Mouse (Mus musculus) hindbrain, postnatal 0 days (tissue): ENCODE measurements at regions not wholly inside any gene's neighbourhood (a gene's known extent, or its start where the extent isn't known, plus 50 kb on each side); places are given as distances from the start of the nearest gene placed in this dataset.

Experiments
- ATAC-seq: fragments of 200-750 bp; cut with Nextera tagmentation; 2 replicates; pipeline ENCODE4 v1.8.0; 2017; ENCODE audit warnings: mild to moderate bottlenecking, moderate TSS enrichment, moderate library complexity
- DNase-seq: peaks from one replicate; pipeline ENCODE4 v3.0.0-alpha.2; 2015; ENCODE audit warnings: low spot score
- H3K27ac ChIP-seq: fragments of 300-500 bp; sonication (generic); 2 replicates; pipeline ENCODE4 v1.5.1; 2014; ENCODE audit warnings: mild to moderate bottlenecking
- H3K27me3 ChIP-seq: fragments of 300-500 bp; sonication (generic); 2 replicates; pipeline ENCODE4 v1.6.1; 2014; ENCODE audit warnings: low read length, mixed read lengths; ENCODE audit not compliant: insufficient read depth
- H3K36me3 ChIP-seq: fragments of 300-500 bp; sonication (generic); 2 replicates; pipeline ENCODE4 v1.6.1; 2014; ENCODE audit warnings: low read length, mixed read lengths; ENCODE audit not compliant: insufficient read depth
- H3K4me1 ChIP-seq: fragments of 300-500 bp; sonication (generic); 2 replicates; pipeline ENCODE4 v1.6.1; 2014; ENCODE audit warnings: antibody characterized with exemption, low read length, mixed read lengths; ENCODE audit not compliant: insufficient read depth
- H3K4me2 ChIP-seq: fragments of 300-500 bp; sonication (generic); 2 replicates; pipeline ENCODE4 v1.6.1; 2014; ENCODE audit warnings: low read depth, mild to moderate bottlenecking, low read length, moderate library complexity, mixed read lengths
- H3K4me3 ChIP-seq: fragments of 300-500 bp; sonication (generic); 2 replicates; pipeline ENCODE4 v1.5.1; 2014; ENCODE audit warnings: low read length
- H3K9ac ChIP-seq: fragments of 300-500 bp; sonication (generic); replicated peaks from 2 replicates; pipeline ENCODE4 v1.6.1; 2014; ENCODE audit warnings: mild to moderate bottlenecking, low read length, moderate library complexity, mixed read lengths
- H3K9me3 ChIP-seq: fragments of 300-500 bp; sonication (generic); 2 replicates; pipeline ENCODE4 v1.6.1; 2016; ENCODE audit warnings: low read length, mixed read lengths
- CTCF ChIP-seq: IDR thresholded peaks from 2 replicates; pipeline ENCODE4 v1.5.1; 2016; ENCODE audit warnings: antibody characterized with exemption, control low read depth, low read depth
- WGBS: fragments of 180-500 bp; shearing (Covaris S2); extraction: QIAGEN DNeasy Blood & Tissue Kit; methylation state at CpG from one replicate; pipeline ENCODE4 v1.1.7; 2014; 5-methylcytosine and 5-hydroxymethylcytosine counted together

- Histone ChIP-seq H3K9ac (no peak overlapping the region), H3K9me3 (no peaks in the 10 kb centered on the region), H3K4me3 (no peak overlapping the region), H3K4me2 (no peak overlapping the region), H3K27me3 (no peaks in the 10 kb centered on the region), H3K36me3 (no peaks in the 10 kb centered on the region), H3K4me1 (peaks cover 4% of the 10 kb centered on the region; the same call in 1 of the 2 replicates), H3K27ac (no peak overlapping the region)
- WGBS = 47% methylated on average over 11 of the region's 11 CpGs
- TF ChIP-seq CTCF = no peak
- DNase-seq (no peak), ATAC-seq (no peak)
Measured at GRCm38 (mm10) chr7:36078089-36078654, 275.4 kb upstream of the Zfp507 start.

DNA sequence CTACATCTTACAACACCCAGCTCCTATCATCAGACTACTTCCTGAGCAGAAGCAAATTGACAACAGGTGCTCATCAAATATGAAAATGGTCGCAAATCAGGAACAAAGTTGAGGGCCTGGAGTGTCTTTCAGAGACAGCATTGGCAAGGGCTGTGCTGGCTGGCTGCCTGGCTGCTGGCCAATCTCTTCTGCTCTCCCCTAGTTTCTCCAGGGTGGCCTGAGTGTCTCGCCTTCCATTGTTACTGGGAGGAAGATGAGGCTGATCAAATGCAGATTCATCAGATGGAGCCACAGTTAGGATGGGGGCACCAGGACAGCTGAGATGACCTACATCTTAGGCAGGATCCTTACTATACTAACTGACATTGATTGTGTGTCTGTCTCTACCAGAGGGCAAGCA lies 274.5 kb upstream of the Zfp507 start:
- H3K36me3 ChIP-seq = no peaks in the 10 kb centered on the region
- no peak overlapping the region for H3K9ac ChIP-seq
- H3K27me3 ChIP-seq = no peaks in the 10 kb centered on the region
- DNase-seq = peak; percentile 39
- H3K4me1 ChIP-seq = peaks cover 4% of the 10 kb centered on the region; the same call in 1 of the 2 replicates
- no peak for TF ChIP-seq CTCF
- H3K4me3 ChIP-seq = no peak overlapping the region
- no peaks in the 10 kb centered on the region for H3K9me3 ChIP-seq
- no peak overlapping the region for H3K27ac ChIP-seq
- no peak for ATAC-seq
- H3K4me2 ChIP-seq = no peak overlapping the region
- WGBS = 46% methylated on average over 2 of the region's 2 CpGs

- DNase-seq (no peak), ATAC-seq (no peak)
- 0 out of 2 replicates have a peak overlapping the region, but pooled peaks have one; percentile 24 for H3K4me2 ChIP-seq
- TF ChIP-seq CTCF = no peak
- no peaks in the 10 kb centered on the region for H3K9me3 ChIP-seq
- H3K36me3 ChIP-seq = no peaks in the 10 kb centered on the region
- no peak overlapping the region for H3K4me3 ChIP-seq
- 12% methylated on average over 11 of the region's 11 CpGs for WGBS
- no peak overlapping the region; the same call in 1 of the 2 replicates for H3K9ac ChIP-seq
- H3K27me3 ChIP-seq = no peaks in the 10 kb centered on the region
- peaks cover 4% of the 10 kb centered on the region; the same call in 1 of the 2 replicates for H3K4me1 ChIP-seq
- no peak overlapping the region for H3K27ac ChIP-seq
Measured at GRCm38 (mm10) chr7:36076021-36076441, 273.2 kb upstream of the Zfp507 start.

DNA sequence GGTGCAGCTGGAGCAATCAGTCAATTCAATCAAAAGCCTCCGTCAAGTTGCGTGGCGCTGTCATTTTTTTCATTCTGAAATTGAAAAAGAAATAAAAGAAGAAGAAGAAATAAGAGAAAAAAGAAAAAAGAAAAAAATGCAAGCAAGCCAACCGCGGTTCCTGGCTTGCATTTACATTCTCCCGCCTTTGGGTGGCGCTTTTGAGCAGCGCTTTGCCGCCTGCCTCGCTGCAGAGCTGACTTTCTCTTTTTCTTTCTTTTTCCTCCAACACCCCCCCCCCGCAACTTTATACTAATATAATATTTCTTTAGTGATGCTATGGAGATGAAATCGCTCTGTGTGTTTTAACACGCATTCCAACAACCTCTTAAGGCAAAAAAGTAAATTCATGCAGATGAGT lies 269.0 kb upstream of the Zfp507 start:
- WGBS = 5% methylated on average over 13 of the region's 13 CpGs
- peak; percentile 86 for TF ChIP-seq CTCF
- H3K4me3 ChIP-seq = peak overlapping the region; percentile 23
- no peak overlapping the region for H3K27ac ChIP-seq
- H3K9me3 ChIP-seq = no peaks in the 10 kb centered on the region
- peaks cover 3% of the 10 kb centered on the region; the same call in 1 of the 2 replicates for H3K4me1 ChIP-seq
- DNase-seq (peak; percentile 74), ATAC-seq (no peak)
- H3K4me2 ChIP-seq = peak overlapping the region; percentile 48
- H3K9ac ChIP-seq = no peak overlapping the region
- no peaks in the 10 kb centered on the region for H3K36me3 ChIP-seq
- no peaks in the 10 kb centered on the region for H3K27me3 ChIP-seq

GRCm38 (mm10) chr7:36066725-36067124 lies 263.9 kb upstream of the Zfp507 start:
- WGBS = 67% methylated on average over 3 of the region's 3 CpGs
- H3K27me3 ChIP-seq = no peaks in the 10 kb centered on the region
- no peaks in the 10 kb centered on the region for H3K36me3 ChIP-seq

GRCm38 (mm10) chr7:36061679-36062078 lies 258.9 kb upstream of the Zfp507 start:
- 70% methylated on average over 4 of the region's 4 CpGs for WGBS
- Histone ChIP-seq H3K9ac (no peak overlapping the region), H3K9me3 (no peaks in the 10 kb centered on the region), H3K27me3 (no peaks in the 10 kb centered on the region), H3K36me3 (no peaks in the 10 kb centered on the region), H3K4me2 (no peak overlapping the region), H3K4me3 (no peak overlapping the region), H3K27ac (no peak overlapping the region), H3K4me1 (no peaks in the 10 kb centered on the region)
- no peak for ATAC-seq
- DNase-seq = no peak
- TF ChIP-seq CTCF = no peak

More at GRCm38 (mm10) chr7:36066725-36067124, 263.9 kb upstream of the Zfp507 start:
- H3K4me1 ChIP-seq = no peaks in the 10 kb centered on the region
- no peak overlapping the region for H3K9ac ChIP-seq
- no peak for ATAC-seq
- H3K9me3 ChIP-seq = no peaks in the 10 kb centered on the region
- H3K4me2 ChIP-seq = no peak overlapping the region
- no peak for TF ChIP-seq CTCF
- H3K4me3 ChIP-seq = no peak overlapping the region
- H3K27ac ChIP-seq = no peak overlapping the region
- no peak for DNase-seq

DNA sequence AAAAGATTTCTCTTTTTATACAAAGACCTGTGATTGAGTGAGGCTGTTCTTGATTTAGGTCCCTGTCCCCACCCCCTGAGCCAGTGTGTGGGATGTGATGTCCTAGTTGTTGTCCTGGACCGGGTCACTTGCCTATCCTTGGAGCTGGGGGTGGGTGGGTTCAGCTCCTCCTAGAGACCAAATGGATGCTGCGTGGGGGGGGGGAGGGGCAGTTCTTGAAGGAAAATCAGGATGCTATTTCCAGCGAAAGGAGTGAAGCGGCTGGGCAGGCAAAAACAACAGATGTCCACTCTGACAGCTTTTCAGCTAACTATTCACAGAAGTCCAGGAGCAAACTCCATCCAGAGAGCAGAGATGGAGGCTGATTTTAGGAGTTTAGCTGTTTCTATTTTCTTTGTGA lies 257.6 kb upstream of the Zfp507 start:
- H3K27ac ChIP-seq = no peak overlapping the region
- no peaks in the 10 kb centered on the region for H3K9me3 ChIP-seq
- no peak overlapping the region for H3K4me2 ChIP-seq
- no peak overlapping the region for H3K9ac ChIP-seq
- no peak for ATAC-seq
- no peak for DNase-seq
- no peaks in the 10 kb centered on the region for H3K27me3 ChIP-seq
- no peaks in the 10 kb centered on the region for H3K36me3 ChIP-seq
- 47% methylated on average over 4 of the region's 4 CpGs for WGBS
- no peaks in the 10 kb centered on the region for H3K4me1 ChIP-seq
- TF ChIP-seq CTCF = no peak
- no peak overlapping the region for H3K4me3 ChIP-seq
